Mouse (Mus musculus) intestine, postnatal 0 days (tissue): ENCODE data around the gene Wnk3. TPM values are rescaled to one million over a fixed set of nuclear protein-coding genes. Genes with fewer than 3 reads are reported as not detected.

Experiments used
- ATAC-seq: fragments of 200-750 bp; cut with Nextera tagmentation; 2 replicates; pipeline ENCODE4 v1.8.0; 2017; ENCODE audit warnings: mild to moderate bottlenecking, moderate TSS enrichment, moderate library complexity
- H3K27ac ChIP-seq: fragments of 300-500 bp; sonication (generic); 2 replicates; pipeline ENCODE4 v1.5.1; 2014; ENCODE audit warnings: mild to moderate bottlenecking, low read depth, low read length, moderate library complexity
- H3K27me3 ChIP-seq: fragments of 300-500 bp; sonication (generic); replicated peaks from 2 replicates; pipeline ENCODE4 v1.6.1; 2014; ENCODE audit warnings: low read length, mixed read lengths; ENCODE audit not compliant: control insufficient read depth, insufficient read depth
- H3K36me3 ChIP-seq: fragments of 300-500 bp; sonication (generic); 2 replicates; pipeline ENCODE4 v1.6.1; 2014; ENCODE audit warnings: mild to moderate bottlenecking, moderate library complexity; ENCODE audit not compliant: control insufficient read depth, insufficient read depth
- H3K4me1 ChIP-seq: fragments of 300-500 bp; sonication (generic); replicated peaks from 2 replicates; pipeline ENCODE4 v1.6.1; 2014; ENCODE audit warnings: antibody characterized with exemption, low read length, mixed read lengths; ENCODE audit not compliant: control insufficient read depth, insufficient read depth
- H3K4me2 ChIP-seq: fragments of 300-500 bp; sonication (generic); replicated peaks from 2 replicates; pipeline ENCODE4 v1.6.1; 2014; ENCODE audit warnings: low read depth, mild to moderate bottlenecking, moderate library complexity
- H3K4me3 ChIP-seq: fragments of 300-500 bp; sonication (generic); 2 replicates; pipeline ENCODE4 v1.5.1; 2014; ENCODE audit warnings: low read depth, low read length
- H3K9ac ChIP-seq: fragments of 300-500 bp; sonication (generic); 2 replicates; pipeline ENCODE4 v1.6.1; 2014; ENCODE audit warnings: mild to moderate bottlenecking, low read depth, low read length
- H3K9me3 ChIP-seq: fragments of 300-500 bp; sonication (generic); 2 replicates; pipeline ENCODE4 v1.6.1; 2016; ENCODE audit warnings: mixed run types; ENCODE audit not compliant: control insufficient read depth
- CTCF ChIP-seq: sonication (generic); IDR thresholded peaks from 2 replicates; pipeline ENCODE4 v1.5.1; 2016; ENCODE audit warnings: low read depth, mild to moderate bottlenecking, control low read depth, antibody characterized with exemption, moderate library complexity
- WGBS: fragments of 180-500 bp; shearing (Covaris S2); extraction: QIAGEN DNeasy Blood & Tissue Kit; methylation state at CpG from one replicate; pipeline ENCODE4 v1.1.7; 2014; 5-methylcytosine and 5-hydroxymethylcytosine counted together
- polyA plus RNA-seq: library from polyadenylated mRNA; unstranded; fragments of >200 nt; fragmentation: Nextera tagmentation; extraction: Ambion mirVana; gene quantifications from 2 replicates; pipeline ENCODE4 v1.2.1, GENCODE M21; 2015

The Wnk3 gene
- polyA plus RNA-seq, 1 experiment from 2014 or later, result 0.23 TPM

DNA sequence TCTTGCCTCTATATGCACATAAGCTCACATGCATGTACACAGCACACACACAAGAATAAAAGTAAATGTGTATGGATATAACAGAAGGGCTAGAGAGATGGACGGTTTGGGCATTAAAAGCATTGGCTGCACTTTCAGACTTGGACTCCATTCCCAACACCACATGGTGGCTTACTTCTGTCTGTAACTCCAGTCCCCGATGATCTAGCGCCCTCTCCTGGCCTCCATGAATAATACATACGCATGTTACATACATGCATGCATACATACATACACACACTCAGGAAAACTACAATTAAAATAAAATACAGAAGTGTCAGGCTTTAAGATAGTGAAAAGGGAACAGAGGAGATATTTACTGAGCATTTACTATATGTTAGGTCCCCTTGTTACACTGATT lies 115.9 kb downstream of the Wnk3 start:
- TF ChIP-seq CTCF, result peak; percentile 36; the same call in 1 of the 2 replicates
- ATAC-seq, result no peak
- H3K9ac ChIP-seq, result no peak overlapping the region
- H3K27me3 ChIP-seq, result no peaks in the 10 kb centered on the region
- H3K4me2 ChIP-seq, result no peak overlapping the region
- H3K27ac ChIP-seq, result no peak overlapping the region
- H3K36me3 ChIP-seq, result no peaks in the 10 kb centered on the region
- WGBS, result 81% methylated on average over 4 of the region's 4 CpGs
- no peaks in the 10 kb centered on the region for H3K4me1 ChIP-seq
- no peak overlapping the region for H3K4me3 ChIP-seq
- H3K9me3 ChIP-seq, result no peaks in the 10 kb centered on the region

DNA sequence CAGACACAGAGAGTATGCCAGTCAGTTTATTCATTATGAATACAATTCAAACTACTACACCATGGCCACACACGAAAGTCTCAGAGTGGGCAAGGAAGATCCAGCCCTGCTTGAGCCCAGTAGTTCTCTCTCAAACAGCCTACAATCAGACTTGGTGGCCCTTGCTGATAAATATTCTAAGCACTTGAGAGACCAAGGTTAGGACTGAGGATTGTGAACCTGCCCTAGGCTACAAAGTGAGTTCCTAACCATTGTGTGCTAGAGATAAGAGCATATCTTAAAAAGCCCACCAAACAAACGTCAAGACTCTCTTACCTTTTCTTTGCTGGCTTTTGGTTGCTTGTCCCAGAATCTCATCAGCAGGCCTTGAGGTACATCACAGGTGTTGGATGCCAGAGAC lies 135.7 kb downstream of the Wnk3 start:
- TF ChIP-seq CTCF, result no peak
- no peak for ATAC-seq
- Histone ChIP-seq H3K27me3 (no peaks in the 10 kb centered on the region), H3K4me3 (no peak overlapping the region), H3K9me3 (no peaks in the 10 kb centered on the region), H3K36me3 (no peaks in the 10 kb centered on the region), H3K4me1 (no peaks in the 10 kb centered on the region), H3K27ac (no peak overlapping the region), H3K9ac (no peak overlapping the region), H3K4me2 (no peak overlapping the region)
- WGBS, result 70% methylated on average over 2 of the region's 2 CpGs

DNA sequence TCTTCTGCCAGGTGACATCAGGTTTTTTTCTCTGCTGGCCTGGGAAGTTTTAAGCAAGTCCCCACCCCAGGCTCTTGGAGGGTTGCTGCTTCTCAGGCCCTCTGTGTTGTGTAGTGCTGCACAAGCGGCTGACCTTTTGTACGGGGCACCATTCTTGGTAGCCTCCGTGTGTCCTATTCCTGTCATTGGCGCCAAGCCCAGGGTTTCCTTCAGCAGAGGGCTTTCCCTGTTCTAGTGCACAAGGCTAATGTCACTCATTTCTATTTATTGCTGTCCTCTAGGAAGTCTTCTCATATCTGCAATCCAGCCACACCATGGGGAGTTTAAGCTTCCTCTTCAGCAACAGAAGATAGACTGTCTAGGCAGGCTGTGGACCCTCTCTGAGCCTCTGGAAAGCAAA lies 139.9 kb downstream of the Wnk3 start:
- no peak overlapping the region for H3K27ac ChIP-seq
- H3K9ac ChIP-seq, result no peak overlapping the region
- no peaks in the 10 kb centered on the region for H3K4me1 ChIP-seq
- H3K4me3 ChIP-seq, result no peak overlapping the region
- no peaks in the 10 kb centered on the region for H3K9me3 ChIP-seq
- H3K4me2 ChIP-seq, result no peak overlapping the region
- H3K36me3 ChIP-seq, result no peaks in the 10 kb centered on the region
- no peak for ATAC-seq
- TF ChIP-seq CTCF, result no peak
- WGBS, result 67% methylated on average over 4 of the region's 4 CpGs
- H3K27me3 ChIP-seq, result no peaks in the 10 kb centered on the region

DNA sequence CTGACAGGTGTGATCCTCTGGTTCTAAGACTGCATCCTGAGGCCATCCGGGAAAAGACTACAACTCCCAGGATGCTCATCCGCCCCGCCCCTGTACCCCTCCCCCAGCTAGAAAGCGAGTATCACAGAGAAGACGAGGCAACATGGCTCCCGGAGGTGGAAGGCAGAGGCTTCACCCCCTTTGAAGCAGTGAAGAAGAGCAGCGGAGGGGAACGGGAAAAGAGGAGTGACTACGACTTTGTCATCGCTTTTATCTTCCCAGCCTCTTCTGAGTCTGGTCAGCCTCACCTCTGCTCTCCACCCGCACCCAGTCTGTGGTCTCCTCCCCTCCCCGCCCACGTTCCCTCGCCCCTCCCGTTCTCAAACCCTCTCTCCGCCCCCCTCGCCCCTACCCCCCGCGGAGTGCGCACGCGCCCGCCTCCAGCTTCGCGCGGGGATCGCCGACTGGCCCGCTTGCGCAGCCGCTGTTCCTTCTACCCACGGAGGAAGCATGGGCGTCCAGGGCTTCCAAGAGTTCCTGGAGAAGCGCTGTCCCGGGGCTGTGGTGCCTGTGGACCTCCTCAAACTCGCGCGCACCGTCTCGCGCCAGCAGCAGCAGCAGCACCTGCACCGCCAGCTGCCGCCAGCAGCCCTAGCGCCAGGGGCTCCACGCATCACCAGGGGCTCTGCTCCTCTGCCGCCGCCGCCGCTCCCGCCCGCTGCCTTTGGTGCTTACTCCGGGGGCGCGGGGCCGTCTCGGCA lies 146.1 kb downstream of the Wnk3 start, which contains the start of gene Fam120c:
Gene Fam120c, plus strand, starts transcription at position 415 of the 740 bp plus-strand sequence.
- 20% methylated on average over 49 of the region's 56 CpGs for WGBS
- Histone ChIP-seq H3K9me3 (no peaks in the 10 kb centered on the region), H3K4me2 (peak within 1 kb of the TSS; percentile 70), H3K4me3 (peak within 1 kb of the TSS; percentile 62), H3K27me3 (no peaks in the 10 kb centered on the region), H3K36me3 (no peaks in the 10 kb centered on the region), H3K4me1 (no peaks in the 10 kb centered on the region), H3K27ac (peak within 1 kb of the TSS; percentile 71), H3K9ac (peak within 1 kb of the TSS; percentile 57)
- TF ChIP-seq CTCF, result 0 out of 2 replicates have a peak, but pooled peaks have one; percentile 3
- ATAC-seq, result peak; percentile 92

- Histone ChIP-seq H3K27ac (peak overlapping the region; percentile 71), H3K36me3 (no peaks in the 10 kb centered on the region), H3K27me3 (no peaks in the 10 kb centered on the region), H3K4me2 (peak overlapping the region; percentile 70), H3K9me3 (no peaks in the 10 kb centered on the region), H3K4me1 (no peaks in the 10 kb centered on the region), H3K4me3 (peak overlapping the region; percentile 62), H3K9ac (peak overlapping the region; percentile 57)
- ATAC-seq, result peak; percentile 62
- TF ChIP-seq CTCF, result no peak
- 19% methylated on average over 33 of the region's 33 CpGs for WGBS
These were observed 146.7 kb downstream of the Wnk3 start for GRCm38 (mm10) chrX:151344501-151344984.

DNA sequence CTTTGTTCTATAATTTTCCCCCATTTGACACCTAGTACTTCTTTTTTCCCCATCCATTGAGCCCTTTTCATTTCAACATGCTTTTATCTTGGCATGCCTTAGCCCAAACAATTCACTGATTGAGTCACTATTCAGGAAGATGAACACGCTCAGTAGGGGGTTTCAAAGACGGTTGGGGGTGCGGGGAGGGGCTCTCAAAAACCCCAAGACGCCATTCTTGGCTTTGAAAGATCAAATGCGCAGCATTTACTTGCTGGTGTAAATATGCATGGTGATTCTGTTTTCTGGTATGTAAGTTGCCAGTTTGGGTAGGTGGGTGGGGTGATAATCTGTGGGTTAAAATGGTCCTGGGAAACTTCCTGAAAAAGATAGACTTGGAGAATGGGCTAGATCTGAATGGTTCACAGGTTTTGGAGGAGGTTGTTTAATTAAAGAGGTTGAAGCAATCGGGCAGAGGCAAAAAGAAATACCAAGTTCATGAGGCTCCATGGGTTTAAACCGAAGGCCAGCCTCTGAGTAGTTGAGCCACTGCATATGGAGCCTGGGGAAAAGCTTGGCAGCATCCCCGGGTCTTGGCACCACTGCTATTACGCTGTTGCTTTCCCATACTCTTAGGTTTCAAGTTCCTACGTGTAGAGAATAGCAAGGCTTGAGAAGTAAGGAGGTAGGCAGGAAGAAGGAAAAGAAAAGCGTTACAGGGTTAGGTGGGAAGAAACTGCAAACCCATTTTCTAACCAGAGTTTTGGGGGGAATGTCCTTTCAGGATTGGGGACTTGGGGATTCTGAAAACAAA lies 147.7 kb downstream of the Wnk3 start:
- peak overlapping the region; percentile 62 for H3K4me3 ChIP-seq
- H3K27me3 ChIP-seq, result no peaks in the 10 kb centered on the region
- no peak for ATAC-seq
- H3K36me3 ChIP-seq, result no peaks in the 10 kb centered on the region
- no peak overlapping the region for H3K27ac ChIP-seq
- H3K9ac ChIP-seq, result no peak overlapping the region
- H3K4me2 ChIP-seq, result peak overlapping the region; percentile 70
- H3K9me3 ChIP-seq, result no peaks in the 10 kb centered on the region
- H3K4me1 ChIP-seq, result no peaks in the 10 kb centered on the region
- 37% methylated on average over 11 of the region's 11 CpGs for WGBS
- no peak for TF ChIP-seq CTCF
